Mouse (Mus musculus): Measurements from ENCODE around the gene Chrm1. TPM values are rescaled to one million over a fixed set of nuclear protein-coding genes. Genes with fewer than 3 reads are reported as not detected.
A peak's percentile ranks its signal among the peaks of the same experiment; 100 is the strongest.

Gene Chrm1
- polyA plus RNA-seq, 1 experiment, result not detected

DNA sequence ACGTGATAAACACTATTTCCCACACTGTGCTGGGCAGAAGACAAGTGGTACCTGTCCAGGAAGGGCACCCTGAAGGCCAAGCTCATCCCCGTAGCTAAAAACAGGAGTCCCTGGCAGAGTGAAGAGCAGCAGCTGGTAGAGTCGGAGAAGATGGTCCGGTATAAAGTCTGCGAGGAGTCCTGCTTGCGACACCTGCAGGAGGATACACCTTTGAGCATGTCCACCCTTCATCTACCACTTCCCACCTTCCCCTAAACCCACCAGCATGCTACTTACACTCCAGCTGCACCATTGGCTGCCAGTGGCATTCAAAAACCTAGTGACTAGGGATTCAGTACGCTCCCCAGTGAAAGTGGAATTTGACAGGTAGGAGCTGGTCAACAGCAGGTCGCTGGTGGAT is 45.4 kb downstream of the Chrm1 start:
- H3K27ac ChIP-seq (ENCODE audit: control insufficient read depth, insufficient read depth, low read depth, low read length, poor library complexity), result no peak overlapping the region
- TF ChIP-seq POLR2A (IDR thresholded peaks at IDR 0.05; ENCODE audit: borderline replicate concordance, control insufficient read depth, low read depth, low read length) (no peak), CTCF (IDR thresholded peaks at IDR 0.05; ENCODE audit: control insufficient read depth, insufficient read depth, low read length) (no peak)
- H3K4me3 ChIP-seq (replicated peaks; ENCODE audit: control insufficient read depth, low read depth, low read length), result no peak overlapping the region
- H3K4me1 ChIP-seq (ENCODE audit: control insufficient read depth, insufficient read depth, low read length), result peaks cover 3% of the 10 kb centered on the region; the same call in 1 of the 2 replicates
- WGBS, result 93% methylated on average over 8 of the region's 8 CpGs

GRCm38 (mm10) chr19:8710057-8710456 is 46.5 kb downstream of the Chrm1 start:
- Histone ChIP-seq H3K4me1 (ENCODE audit: control insufficient read depth, insufficient read depth, low read length) (peaks cover 3% of the 10 kb centered on the region; the same call in 1 of the 2 replicates), H3K4me3 (replicated peaks; ENCODE audit: control insufficient read depth, low read depth, low read length) (no peak overlapping the region), H3K27ac (ENCODE audit: control insufficient read depth, insufficient read depth, low read depth, low read length, poor library complexity) (no peak overlapping the region)
- TF ChIP-seq CTCF (IDR thresholded peaks at IDR 0.05; ENCODE audit: control insufficient read depth, insufficient read depth, low read length) (no peak), POLR2A (IDR thresholded peaks at IDR 0.05; ENCODE audit: borderline replicate concordance, control insufficient read depth, low read depth, low read length) (no peak)
- 100% methylated on average over 2 of the region's 2 CpGs for WGBS

- TF ChIP-seq POLR2A (IDR thresholded peaks at IDR 0.05; ENCODE audit: borderline replicate concordance, control insufficient read depth, low read depth, low read length) (no peak), CTCF (IDR thresholded peaks at IDR 0.05; ENCODE audit: control insufficient read depth, insufficient read depth, low read length) (no peak)
- Histone ChIP-seq H3K4me1 (ENCODE audit: control insufficient read depth, insufficient read depth, low read length) (peaks cover 3% of the 10 kb centered on the region; the same call in 1 of the 2 replicates), H3K27ac (ENCODE audit: control insufficient read depth, insufficient read depth, low read depth, low read length, poor library complexity) (peak overlapping the region; percentile 24; the same call in 1 of the 2 replicates), H3K4me3 (replicated peaks; ENCODE audit: control insufficient read depth, low read depth, low read length) (peak overlapping the region; percentile 70)
- WGBS, result 38% methylated on average over 4 of the region's 4 CpGs
Measured at GRCm38 (mm10) chr19:8711506-8711905, 47.9 kb downstream of the Chrm1 start.

- Histone ChIP-seq H3K4me1 (ENCODE audit: control insufficient read depth, insufficient read depth, low read length) (peaks cover 3% of the 10 kb centered on the region; the same call in 1 of the 2 replicates), H3K4me3 (replicated peaks; ENCODE audit: control insufficient read depth, low read depth, low read length) (peak overlapping the region; percentile 100), H3K27ac (ENCODE audit: control insufficient read depth, insufficient read depth, low read depth, low read length, poor library complexity) (peak overlapping the region; percentile 95)
- 28% methylated on average over 10 of the region's 10 CpGs for WGBS
- TF ChIP-seq CTCF (IDR thresholded peaks at IDR 0.05; ENCODE audit: control insufficient read depth, insufficient read depth, low read length) (no peak), POLR2A (IDR thresholded peaks at IDR 0.05; ENCODE audit: borderline replicate concordance, control insufficient read depth, low read depth, low read length) (no peak)
Measured at GRCm38 (mm10) chr19:8711949-8712869, 48.6 kb downstream of the Chrm1 start.

DNA sequence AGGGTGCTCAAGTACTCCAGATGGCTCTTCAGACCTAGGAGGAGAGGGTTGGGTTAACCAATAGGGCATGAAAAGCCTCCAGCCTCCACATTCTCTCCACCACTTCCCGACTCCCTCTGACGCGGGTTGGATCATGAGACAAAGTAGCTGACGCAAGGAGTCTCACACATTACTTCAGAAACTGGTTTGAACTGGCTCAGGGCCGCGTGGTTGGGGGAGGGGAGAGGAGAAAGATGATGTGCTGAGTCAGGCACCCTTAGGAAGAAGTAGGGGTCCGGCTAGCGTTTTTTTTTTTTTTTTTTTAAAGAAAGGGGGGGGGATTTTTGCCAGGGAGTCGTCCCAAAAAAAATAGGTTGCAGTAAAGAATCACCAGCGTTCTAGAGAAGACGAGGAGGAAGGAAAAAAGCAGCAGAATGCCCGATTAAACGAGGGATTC is 49.3 kb downstream of the Chrm1 start:
- Histone ChIP-seq H3K4me1 (ENCODE audit: control insufficient read depth, insufficient read depth, low read length) (peaks cover 3% of the 10 kb centered on the region; the same call in 1 of the 2 replicates), H3K4me3 (replicated peaks; ENCODE audit: control insufficient read depth, low read depth, low read length) (peak overlapping the region; percentile 100), H3K27ac (ENCODE audit: control insufficient read depth, insufficient read depth, low read depth, low read length, poor library complexity) (peak overlapping the region; percentile 95)
- WGBS, result under 1% methylated on average over 13 of the region's 13 CpGs
- TF ChIP-seq POLR2A (IDR thresholded peaks at IDR 0.05; ENCODE audit: borderline replicate concordance, control insufficient read depth, low read depth, low read length) (no peak), CTCF (IDR thresholded peaks at IDR 0.05; ENCODE audit: control insufficient read depth, insufficient read depth, low read length) (no peak)

DNA sequence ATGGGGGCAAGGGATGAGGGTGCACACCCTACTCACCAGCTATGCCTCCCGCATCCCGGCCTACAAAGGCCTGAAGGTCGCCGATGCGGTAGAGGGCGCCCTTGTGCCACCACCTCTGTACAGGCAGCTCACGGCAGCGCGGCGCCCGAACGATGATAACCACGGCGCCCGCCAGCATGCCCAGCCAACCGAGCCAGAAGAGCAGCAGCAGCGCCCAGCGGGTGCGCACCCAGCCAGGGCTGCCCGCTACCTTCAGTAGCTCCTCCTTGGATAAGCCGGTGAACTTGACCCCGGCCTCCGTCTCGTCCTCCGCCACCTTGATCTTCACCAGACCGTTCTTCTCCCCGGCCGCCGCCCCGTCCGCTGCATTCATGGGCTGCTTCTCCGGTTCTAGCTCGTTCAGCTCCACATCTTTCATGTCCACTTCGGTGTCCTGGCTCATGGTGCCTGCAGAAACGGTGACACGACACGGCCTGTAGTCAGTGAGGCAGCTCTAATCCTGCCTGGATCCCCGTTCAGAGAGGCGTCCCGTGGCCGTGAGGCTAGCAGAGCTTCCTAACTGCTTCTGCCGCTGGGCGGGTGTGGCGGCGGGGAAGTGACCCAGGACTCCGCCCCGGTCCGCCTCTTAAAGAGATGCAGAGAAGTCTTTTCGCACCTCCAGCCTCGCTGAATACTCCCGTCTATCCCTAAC is 49.9 kb downstream of the Chrm1 start:
- TF ChIP-seq CTCF (IDR thresholded peaks at IDR 0.05; ENCODE audit: control insufficient read depth, insufficient read depth, low read length) (peak; percentile 92), POLR2A (IDR thresholded peaks at IDR 0.05; ENCODE audit: borderline replicate concordance, control insufficient read depth, low read depth, low read length) (peak; percentile 99)
- under 1% methylated on average over 51 of the region's 51 CpGs for WGBS

DNA sequence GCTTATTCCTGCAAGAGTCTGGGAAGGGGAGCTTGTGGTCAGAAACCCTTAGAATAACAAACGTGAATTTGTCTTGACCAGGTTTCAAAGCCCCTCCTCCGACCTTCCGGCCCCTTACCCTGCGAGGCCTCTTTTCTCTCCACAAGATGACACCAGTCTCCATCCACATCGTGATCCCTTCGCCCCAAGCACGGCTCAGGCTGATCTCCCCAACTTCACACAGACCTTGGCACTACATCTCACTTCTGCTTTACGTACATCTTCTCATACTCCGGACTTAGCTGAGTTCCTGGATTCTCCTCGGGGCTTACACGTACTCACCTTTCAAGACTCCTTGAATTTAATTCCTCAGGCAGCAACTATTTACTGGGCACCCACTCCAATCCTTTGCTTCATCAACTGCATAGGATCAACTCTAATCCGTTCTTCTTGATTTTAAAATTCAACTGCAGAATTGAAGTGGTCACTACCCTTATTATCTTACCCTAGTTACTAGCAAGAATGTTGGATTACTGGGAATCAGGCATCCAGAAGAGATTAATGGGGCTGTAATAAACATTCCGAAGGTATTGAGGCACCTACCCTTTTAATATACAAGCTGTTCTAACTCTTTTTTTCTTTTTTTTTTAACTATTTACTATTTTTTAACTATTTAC is 50.5 kb downstream of the Chrm1 start:
- Histone ChIP-seq H3K4me3 (replicated peaks; ENCODE audit: control insufficient read depth, low read depth, low read length) (peak overlapping the region; percentile 100), H3K4me1 (ENCODE audit: control insufficient read depth, insufficient read depth, low read length) (peaks cover 4% of the 10 kb centered on the region; the same call in 1 of the 2 replicates), H3K27ac (ENCODE audit: control insufficient read depth, insufficient read depth, low read depth, low read length, poor library complexity) (peak overlapping the region; percentile 95)
- no peak for TF ChIP-seq CTCF (IDR thresholded peaks at IDR 0.05; ENCODE audit: control insufficient read depth, insufficient read depth, low read length)
- TF ChIP-seq POLR2A (IDR thresholded peaks at IDR 0.05; ENCODE audit: borderline replicate concordance, control insufficient read depth, low read depth, low read length), result no peak
- 8% methylated on average over 13 of the region's 13 CpGs for WGBS

More for the DNA sequence above, 49.9 kb downstream of the Chrm1 start:
- Histone ChIP-seq H3K4me1 (ENCODE audit: control insufficient read depth, insufficient read depth, low read length) (peaks cover 3% of the 10 kb centered on the region; the same call in 1 of the 2 replicates), H3K27ac (ENCODE audit: control insufficient read depth, insufficient read depth, low read depth, low read length, poor library complexity) (peak overlapping the region; percentile 95), H3K4me3 (replicated peaks; ENCODE audit: control insufficient read depth, low read depth, low read length) (peak overlapping the region; percentile 100)
